In genomic region chr8:95751924-95752323, GRCm38 (mm10) we compare ENCODE assay signal across 25 mouse cellular contexts.
"Had no signal": no experiment of that assay in that cellular context is flagged by ENCODE, and none has a peak within 500 bp of the region (broad histone marks: within the 10 kb centered on the region; RNA-seq: fewer than 3 reads in every experiment).

No protein-coding gene starts in this region.

- H3K4me3 ChIP-seq: embryonic facial prominence, embryonic 10.5 days; embryonic facial prominence, embryonic 12.5 days; embryonic facial prominence, embryonic 13.5 days; embryonic facial prominence, embryonic 15.5 days; erythroblast, embryonic 14.5 days; forebrain, embryonic 10.5 days; forebrain, embryonic 12.5 days; forebrain, embryonic 13.5 days; forebrain, embryonic 15.5 days; gastrocnemius, adult 2 months; heart, embryonic 10.5 days had no signal

- H3K4me1 ChIP-seq: embryonic facial prominence, embryonic 10.5 days; embryonic facial prominence, embryonic 12.5 days; embryonic facial prominence, embryonic 13.5 days; embryonic facial prominence, embryonic 15.5 days; forebrain, embryonic 10.5 days; forebrain, embryonic 12.5 days; forebrain, embryonic 13.5 days; forebrain, embryonic 15.5 days; heart, embryonic 10.5 days had no signal

- H3K9ac ChIP-seq: embryonic facial prominence, embryonic 12.5 days; embryonic facial prominence, embryonic 13.5 days; embryonic facial prominence, embryonic 15.5 days; forebrain, embryonic 12.5 days; forebrain, embryonic 13.5 days; forebrain, embryonic 15.5 days; forebrain, postnatal 0 days had no signal

- H3K27me3 ChIP-seq: embryonic facial prominence, embryonic 12.5 days; embryonic facial prominence, embryonic 13.5 days; embryonic facial prominence, embryonic 15.5 days; forebrain, embryonic 12.5 days; forebrain, embryonic 13.5 days; forebrain, embryonic 15.5 days had no signal

- H3K27ac ChIP-seq: embryonic facial prominence, embryonic 10.5 days; embryonic facial prominence, embryonic 12.5 days; embryonic facial prominence, embryonic 13.5 days; embryonic facial prominence, embryonic 15.5 days; forebrain, embryonic 10.5 days; forebrain, embryonic 12.5 days; forebrain, embryonic 13.5 days; forebrain, embryonic 15.5 days; gastrocnemius, adult 2 months; heart, embryonic 10.5 days had no signal

- DNase-seq: cerebellum, adult 8-10 months; cerebellum, adult 9-10 months; cerebellum, adult 9-11 months; cerebellum, postnatal 10 days; cerebellum, postnatal 14 days; cerebellum, postnatal 25 days; cerebellum, postnatal 36 days; embryo, embryonic 11 days; forebrain, postnatal 0 days; gastrocnemius, adult 2 months; gastrocnemius, postnatal 10 days; gastrocnemius, postnatal 14 days; gastrocnemius, postnatal 25 days; gastrocnemius, postnatal 36 days; heart, adult 18-20 months had no signal
